Mouse (Mus musculus): Measurements from ENCODE around the gene Acmsd.
A peak's percentile ranks its signal among the peaks of the same experiment; 100 is the strongest.

- TF ChIP-seq CTCF (IDR thresholded peaks at IDR 0.05; ENCODE audit: insufficient read depth, low read depth, low read length) = no peak
- TF ChIP-seq POLR2A (IDR thresholded peaks at IDR 0.05; ENCODE audit: insufficient read depth, low read depth, low read length) = peak; percentile 56
These were observed 44.7 kb downstream of the Acmsd start, which contains the start of gene Ccnt2 for GRCm38 (mm10) chr1:127773803-127774500.
